Mouse (Mus musculus): ENCODE data around the gene Tnrc6b.

DNA sequence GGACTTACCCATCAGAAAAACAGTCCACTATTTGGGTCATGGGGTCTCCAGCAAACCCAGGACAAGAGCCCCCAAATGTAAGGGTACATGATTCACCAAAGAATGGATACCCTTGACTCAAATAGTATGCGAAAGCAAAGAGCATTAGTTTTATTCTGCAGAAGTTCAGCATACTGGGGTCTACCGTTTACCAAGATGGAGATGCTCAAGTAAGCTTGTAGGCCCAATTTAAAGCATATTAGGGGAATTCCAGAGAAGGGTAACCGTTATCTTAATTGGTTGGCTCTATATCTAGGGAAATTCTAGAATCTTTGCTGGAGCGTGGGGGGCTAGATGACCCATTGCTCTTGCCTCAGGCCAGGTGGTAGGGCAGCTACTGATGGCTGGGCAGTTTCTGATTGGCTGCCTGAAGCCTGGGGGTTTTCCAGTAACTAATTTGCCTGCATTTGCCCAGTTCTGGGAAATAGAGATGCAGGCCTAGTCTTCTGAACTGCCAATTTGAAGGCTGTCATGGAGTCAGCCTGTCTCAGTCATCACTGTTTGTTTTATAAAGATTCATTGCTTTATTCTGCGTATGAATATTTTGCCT is 70.2 kb downstream of the Tnrc6b start:
- TF ChIP-seq CTCF (IDR thresholded peaks at IDR 0.05; ENCODE audit: low read depth) (no peak), EP300 (IDR thresholded peaks at IDR 0.05; ENCODE audit: low read depth) (no peak)
